Comparison of ENCODE assay signal across 8 mouse cellular contexts in the genomic region with DNA sequence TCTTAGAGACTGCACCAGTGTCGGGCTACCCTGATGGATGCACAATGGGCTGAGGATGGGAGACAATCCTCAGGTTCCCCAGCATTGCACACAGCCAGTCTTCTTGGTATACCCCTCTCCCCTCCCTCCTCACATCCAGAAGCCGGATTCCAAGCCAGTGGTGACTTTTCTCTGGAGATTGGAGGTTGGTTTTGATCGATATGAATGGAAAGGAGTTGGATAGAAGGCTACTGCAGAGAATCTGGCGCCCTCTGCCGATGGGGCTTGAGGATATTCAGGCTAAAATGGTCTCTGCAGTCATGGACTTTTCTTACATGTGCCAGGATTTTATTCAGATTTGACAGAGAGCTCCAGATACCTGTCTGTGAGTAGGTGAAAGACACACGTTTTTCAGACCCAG.
DNase-seq lines count a peak whose midpoint lies in the region; ATAC-seq lines count a peak whose summit lies in the region.

No protein-coding gene starts in this region.

- H3K9ac ChIP-seq in neural tube, embryonic 11.5 days (ENCODE audit: low read length): no peak overlapping the region

- intact Hi-C loops in gastrocnemius, postnatal 36 days (cut with DNase I): no loop called here

- H3K4me2 ChIP-seq in neural tube, embryonic 11.5 days (ENCODE audit: low read depth): no peak overlapping the region

- H3K36me3 ChIP-seq in neural tube, embryonic 11.5 days (ENCODE audit: control insufficient read depth, insufficient read depth, low read length): no peaks in the 10 kb centered on the region

- 36% methylated on average over 6 of the region's 6 CpGs for WGBS in neural tube, embryonic 11.5 days

- DNase-seq in gastrocnemius, adult 18-20 months (ENCODE audit: low spot score): peak; percentile 36
- no peak for DNase-seq in gastrocnemius, postnatal 36 days
- peak; percentile 34 for DNase-seq in neural tube, embryonic 11.5 days (ENCODE audit: low spot score)
- no peak for DNase-seq in neural tube, embryonic 10.5 days (ENCODE audit: extremely low spot score, low spot score)
- peak; percentile 13 for DNase-seq in c-Kit-positive CD71-positive TER-119-negative erythroid progenitor cells, embryonic 14.5 days (ENCODE audit: low read depth)
- DNase-seq in thymus, postnatal 4 days: peak; percentile 83

- no peak for ATAC-seq in neural tube, embryonic 11.5 days (ENCODE audit: insufficient read depth, low FRiP score, low TSS enrichment)
- ATAC-seq in inflammation-experienced regulatory T-cells, adult 6 months: peak; percentile 44
- 0 out of 2 replicates have a peak, but pooled peaks have one; percentile 39 for ATAC-seq in megakaryocyte, adult 5-6 weeks (ENCODE audit: poor library complexity, severe bottlenecking)

- H3K4me3 ChIP-seq in neural tube, embryonic 11.5 days (ENCODE audit: low read depth, low read length): no peak overlapping the region

- H3K27me3 ChIP-seq in neural tube, embryonic 11.5 days (ENCODE audit: control insufficient read depth, insufficient read depth, low read length): no peaks in the 10 kb centered on the region

- no peaks in the 10 kb centered on the region for H3K4me1 ChIP-seq in neural tube, embryonic 11.5 days (ENCODE audit: control insufficient read depth, insufficient read depth, low read length)

- no peaks in the 10 kb centered on the region for H3K9me3 ChIP-seq in neural tube, embryonic 11.5 days (ENCODE audit: control insufficient read depth, low read length)

- no peak overlapping the region for H3K27ac ChIP-seq in neural tube, embryonic 11.5 days (ENCODE audit: low read depth, low read length)

Comparison
In these comparisons a context has a peak if more than half of its experiments do, and no peak if none do; other contexts are left out.
1. DNase-seq: peak in gastrocnemius, adult 18-20 months (single experiment), neural tube, embryonic 11.5 days (single experiment), c-Kit-positive CD71-positive TER-119-negative erythroid progenitor cells, embryonic 14.5 days (single experiment) and thymus, postnatal 4 days (single experiment); none in gastrocnemius, postnatal 36 days (0 of 2) and neural tube, embryonic 10.5 days (single experiment).